Mouse (Mus musculus): ENCODE results near the gene Camta1. TPM values are rescaled to one million over a fixed set of nuclear protein-coding genes. Genes with fewer than 3 reads are reported as not detected.

Camta1 gene
- total RNA-seq, 1 experiment from 2014 or later, result 7.4 TPM

- no peak for ATAC-seq (ENCODE audit: extremely low read depth, insufficient number of reproducible peaks, low FRiP score, poor library complexity, severe bottlenecking)
Observed at GRCm38 (mm10) chr4:151295515-151296203, 566.0 kb downstream of the Camta1 start.

GRCm38 (mm10) chr4:151288893-151289585, 572.6 kb downstream of the Camta1 start:
- no peak for ATAC-seq (ENCODE audit: extremely low read depth, insufficient number of reproducible peaks, low FRiP score, poor library complexity, severe bottlenecking)

- no peak for ATAC-seq (ENCODE audit: extremely low read depth, insufficient number of reproducible peaks, low FRiP score, poor library complexity, severe bottlenecking)
Observed at GRCm38 (mm10) chr4:151285905-151286445, 575.7 kb downstream of the Camta1 start.

GRCm38 (mm10) chr4:151285432-151285831, 576.2 kb downstream of the Camta1 start:
- ATAC-seq (ENCODE audit: extremely low read depth, insufficient number of reproducible peaks, low FRiP score, poor library complexity, severe bottlenecking), result no peak

- no peak for ATAC-seq (ENCODE audit: extremely low read depth, insufficient number of reproducible peaks, low FRiP score, poor library complexity, severe bottlenecking)
Observed at GRCm38 (mm10) chr4:151283092-151283741, 578.5 kb downstream of the Camta1 start.

GRCm38 (mm10) chr4:151282103-151282502, 579.6 kb downstream of the Camta1 start:
- ATAC-seq (ENCODE audit: extremely low read depth, insufficient number of reproducible peaks, low FRiP score, poor library complexity, severe bottlenecking), result no peak

GRCm38 (mm10) chr4:151275292-151275691, 586.4 kb downstream of the Camta1 start:
- ATAC-seq (ENCODE audit: extremely low read depth, insufficient number of reproducible peaks, low FRiP score, poor library complexity, severe bottlenecking), result no peak

GRCm38 (mm10) chr4:151263786-151264414, 597.8 kb downstream of the Camta1 start:
- ATAC-seq (ENCODE audit: extremely low read depth, insufficient number of reproducible peaks, low FRiP score, poor library complexity, severe bottlenecking), result no peak

- ATAC-seq (ENCODE audit: extremely low read depth, insufficient number of reproducible peaks, low FRiP score, poor library complexity, severe bottlenecking), result no peak
Observed at GRCm38 (mm10) chr4:151263052-151263451, 598.6 kb downstream of the Camta1 start.

- ATAC-seq (ENCODE audit: extremely low read depth, insufficient number of reproducible peaks, low FRiP score, poor library complexity, severe bottlenecking), result no peak
Observed at GRCm38 (mm10) chr4:151256622-151257021, 605.1 kb downstream of the Camta1 start.

- ATAC-seq (ENCODE audit: extremely low read depth, insufficient number of reproducible peaks, low FRiP score, poor library complexity, severe bottlenecking), result no peak
Observed at GRCm38 (mm10) chr4:151250824-151251223, 610.9 kb downstream of the Camta1 start.

GRCm38 (mm10) chr4:151245068-151245797, 616.4 kb downstream of the Camta1 start:
- no peak for ATAC-seq (ENCODE audit: extremely low read depth, insufficient number of reproducible peaks, low FRiP score, poor library complexity, severe bottlenecking)

- no peak for ATAC-seq (ENCODE audit: extremely low read depth, insufficient number of reproducible peaks, low FRiP score, poor library complexity, severe bottlenecking)
Observed at GRCm38 (mm10) chr4:151243445-151243844, 618.2 kb downstream of the Camta1 start.

- no peak for ATAC-seq (ENCODE audit: extremely low read depth, insufficient number of reproducible peaks, low FRiP score, poor library complexity, severe bottlenecking)
Observed at GRCm38 (mm10) chr4:151242751-151243150, 618.9 kb downstream of the Camta1 start.

GRCm38 (mm10) chr4:151240465-151240864, 621.2 kb downstream of the Camta1 start:
- ATAC-seq (ENCODE audit: extremely low read depth, insufficient number of reproducible peaks, low FRiP score, poor library complexity, severe bottlenecking), result no peak

GRCm38 (mm10) chr4:151238970-151239684, 622.5 kb downstream of the Camta1 start:
- no peak for ATAC-seq (ENCODE audit: extremely low read depth, insufficient number of reproducible peaks, low FRiP score, poor library complexity, severe bottlenecking)

GRCm38 (mm10) chr4:151237501-151237900, 624.2 kb downstream of the Camta1 start:
- ATAC-seq (ENCODE audit: extremely low read depth, insufficient number of reproducible peaks, low FRiP score, poor library complexity, severe bottlenecking), result no peak

- no peak for ATAC-seq (ENCODE audit: extremely low read depth, insufficient number of reproducible peaks, low FRiP score, poor library complexity, severe bottlenecking)
Observed at GRCm38 (mm10) chr4:151234981-151235380, 626.7 kb downstream of the Camta1 start.

Data from neutrophil, adult 5-6 weeks (primary cell).